Mouse (Mus musculus) neural tube, postnatal 0 days (tissue): ENCODE measurements around the gene Sumf1. TPM values are rescaled to one million over a fixed set of nuclear protein-coding genes. Genes with fewer than 3 reads are reported as not detected.

Experiments used
- polyA plus RNA-seq: library from polyadenylated mRNA; unstranded; fragments of >200 nt; fragmentation: Nextera tagmentation; extraction: Ambion mirVana; gene quantifications from 2 replicates; pipeline ENCODE4 v1.2.1, GENCODE M21; 2015

Gene Sumf1
- 15.8 and 17.6 TPM in 2 replicates for polyA plus RNA-seq

DNA sequence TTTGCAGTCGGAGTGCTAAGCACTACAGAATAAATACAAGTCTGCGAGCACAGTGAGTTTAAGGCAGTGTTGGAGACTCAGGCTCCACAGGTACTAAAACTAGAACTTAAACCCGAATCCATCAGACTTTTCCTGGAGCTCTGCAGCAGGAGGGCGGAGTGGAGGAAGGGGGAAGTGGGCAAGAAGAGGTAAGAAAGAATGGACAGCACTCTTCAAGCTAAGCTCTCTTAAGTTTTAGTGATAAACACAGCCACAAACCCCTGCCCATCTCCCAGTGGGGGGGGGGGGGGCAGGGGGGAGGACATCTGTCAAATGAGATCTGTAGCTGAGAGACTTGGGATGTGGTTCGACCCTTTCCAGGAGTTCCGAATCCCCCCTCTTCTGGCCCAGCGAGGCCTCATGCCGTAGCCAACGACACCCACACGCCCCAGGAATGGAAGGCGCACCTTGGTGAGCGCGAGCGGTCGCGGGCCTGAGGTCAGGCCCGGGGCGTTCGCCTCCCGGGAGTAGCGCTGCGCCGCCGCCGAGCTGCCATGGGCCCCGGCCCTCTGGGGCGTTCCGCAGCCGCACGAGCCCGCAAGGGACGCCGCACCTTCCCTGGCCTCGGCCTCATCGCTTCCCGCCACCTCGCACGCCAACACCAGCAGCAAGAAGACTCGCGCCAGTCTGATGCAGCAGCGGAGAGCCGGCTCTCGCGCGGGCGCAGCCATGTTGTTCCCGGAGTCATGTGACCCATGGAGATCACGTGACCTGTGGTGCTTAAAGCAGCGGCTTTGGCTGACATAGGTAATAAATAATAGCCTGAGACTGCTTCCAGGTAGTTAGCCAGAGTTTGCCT lies at the start of gene Sumf1:
TSS of gene Sumf1 (minus strand) at position 736 of the 838 bp plus-strand sequence.

DNA sequence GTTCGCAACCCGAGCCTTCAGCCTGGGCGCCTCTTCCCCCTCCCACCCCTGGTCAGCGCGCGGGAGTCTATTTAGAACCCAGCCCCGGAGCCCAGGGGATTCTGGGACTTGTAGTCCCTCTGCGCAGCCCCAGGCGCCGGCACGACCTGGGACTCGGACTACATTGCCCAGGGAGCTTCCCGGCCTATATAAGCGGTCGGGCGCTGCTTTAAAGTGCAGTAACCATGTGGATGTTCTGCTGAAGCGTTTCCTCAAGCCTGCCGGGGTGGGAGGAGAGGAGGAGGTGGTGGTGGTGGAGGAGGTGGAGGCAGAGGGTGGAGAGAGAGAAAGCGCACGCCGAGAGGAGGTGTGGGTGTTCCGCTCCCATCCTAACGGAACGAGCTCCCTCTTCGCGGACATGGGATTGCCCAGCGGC lies 27.5 kb upstream of the Sumf1 start, which contains the start of gene Itpr1:
TSS of gene Itpr1 (plus strand) at position 216 of the 415 bp plus-strand sequence.

DNA sequence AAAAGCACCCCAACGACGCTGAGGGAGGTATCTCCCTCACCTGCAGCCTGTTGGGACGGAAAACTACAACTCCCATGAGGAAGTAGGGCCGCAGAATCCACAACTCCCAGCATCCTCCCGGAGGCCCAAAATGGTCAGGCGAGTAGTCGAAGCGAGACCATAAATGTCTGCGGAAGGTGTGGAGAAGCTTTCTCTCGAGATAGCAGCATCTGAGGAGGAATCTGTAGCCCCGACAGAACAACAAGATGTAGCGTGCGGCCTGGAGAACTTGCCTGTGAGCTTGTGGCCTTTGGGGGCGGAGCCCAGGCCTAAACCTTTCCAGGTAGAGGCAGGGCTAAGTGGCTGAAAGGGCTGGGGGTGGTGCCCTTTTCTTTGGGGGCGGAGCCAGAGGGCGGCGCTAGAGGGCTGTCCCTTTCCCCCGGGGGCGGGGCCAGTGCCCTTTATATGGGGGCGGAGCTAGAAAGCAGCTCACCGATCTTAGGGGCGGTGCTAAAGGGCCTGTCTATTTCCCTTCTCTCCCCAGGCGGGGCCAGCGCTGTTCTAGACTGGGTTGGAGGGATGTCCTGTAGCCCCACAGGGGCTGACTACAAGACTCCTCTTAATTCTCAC lies 120.4 kb downstream of the Sumf1 start, which contains the start of gene Setmar:
TSS of gene Setmar (plus strand) at position 128 of the 609 bp plus-strand sequence.

Other genes starting within 250 kb of the Sumf1 start
- gene Setmar, start 120.5 kb downstream of the Sumf1 start, polyA plus RNA-seq: 3.6 and 3.7 TPM in 2 replicates
- 3.4 and 5.2 TPM in 2 replicates for gene Itpr1, start 27.5 kb upstream of the Sumf1 start, polyA plus RNA-seq